Mouse (Mus musculus) embryonic facial prominence, embryonic 11.5 days (tissue): ENCODE data around the gene Pex11b. TPM values are rescaled to one million over a fixed set of nuclear protein-coding genes. Genes with fewer than 3 reads are reported as not detected.

Experiments used
- ATAC-seq: fragments of 200-750 bp; cut with Nextera tagmentation; replicated peaks from 2 replicates; pipeline ENCODE4 v1.8.0; 2017; ENCODE audit warnings: low read depth; ENCODE audit not compliant: insufficient number of reproducible peaks, low FRiP score, low TSS enrichment
- DNase-seq: peaks from one replicate; pipeline ENCODE4 v3.0.0-alpha.2; 2015; ENCODE audit warnings: low spot score
- H3K27ac ChIP-seq: fragments of 300-500 bp; sonication (generic); replicated peaks from 2 replicates; pipeline ENCODE4 v1.5.1; 2014; ENCODE audit warnings: mild to moderate bottlenecking, low read depth, low read length, control low read depth
- H3K27me3 ChIP-seq: fragments of 300-500 bp; sonication (generic); 2 replicates; pipeline ENCODE4 v1.6.1; 2014; ENCODE audit warnings: mild to moderate bottlenecking, low read length, moderate library complexity, mixed read lengths; ENCODE audit not compliant: control insufficient read depth, insufficient read depth
- H3K36me3 ChIP-seq: fragments of 300-500 bp; sonication (generic); replicated peaks from 2 replicates; pipeline ENCODE4 v1.6.1; 2014; ENCODE audit warnings: low read depth, mild to moderate bottlenecking, low read length, moderate library complexity, mixed read lengths; ENCODE audit not compliant: control insufficient read depth, insufficient read depth
- H3K4me1 ChIP-seq: fragments of 300-500 bp; sonication (generic); 2 replicates; pipeline ENCODE4 v1.6.1; 2014; ENCODE audit warnings: low read length, mixed read lengths; ENCODE audit not compliant: control insufficient read depth, insufficient read depth
- H3K4me2 ChIP-seq: fragments of 300-500 bp; sonication (generic); 2 replicates; pipeline ENCODE4 v1.6.1; 2014; ENCODE audit warnings: low read depth, mild to moderate bottlenecking, control low read depth, low read length, moderate library complexity
- H3K4me3 ChIP-seq: fragments of 300-500 bp; sonication (generic); 2 replicates; pipeline ENCODE4 v1.5.1; 2014; ENCODE audit warnings: low read depth, low read length, control low read depth
- H3K9ac ChIP-seq: fragments of 300-500 bp; sonication (generic); replicated peaks from 2 replicates; pipeline ENCODE4 v1.6.1; 2014; ENCODE audit warnings: mild to moderate bottlenecking, control low read depth, low read length
- H3K9me3 ChIP-seq: fragments of 300-500 bp; sonication (generic); replicated peaks from 2 replicates; pipeline ENCODE4 v1.6.1; 2016; ENCODE audit warnings: mild to moderate bottlenecking, low read length, inconsistent platforms, mixed read lengths; ENCODE audit not compliant: control insufficient read depth
- WGBS: fragments of 180-500 bp; shearing (Covaris S2); extraction: QIAGEN DNeasy Blood & Tissue Kit; methylation state at CpG from one replicate; pipeline ENCODE4 v1.1.7; 2014; 5-methylcytosine and 5-hydroxymethylcytosine counted together
- polyA plus RNA-seq: library from polyadenylated mRNA; unstranded; fragments of >200 nt; fragmentation: Nextera tagmentation; extraction: Ambion mirVana; gene quantifications from 2 replicates; pipeline ENCODE4 v1.2.1, GENCODE M21; 2014

Pex11b gene
- polyA plus RNA-seq, 1 experiment from 2014 or later, result 54.7 TPM

- Histone ChIP-seq H3K4me2 (peak within 1 kb of the TSS; percentile 71), H3K27me3 (no peaks in the 10 kb centered on the region), H3K9me3 (no peaks in the 10 kb centered on the region), H3K27ac (peak within 1 kb of the TSS; percentile 8; the same call in 1 of the 2 replicates), H3K4me1 (no peaks in the 10 kb centered on the region), H3K4me3 (peak within 1 kb of the TSS; percentile 68), H3K9ac (peak within 1 kb of the TSS; percentile 71), H3K36me3 (no peaks in the 10 kb centered on the region)
- ATAC-seq (peak; percentile 92), DNase-seq (peak; percentile 100)
- WGBS, result 1% methylated on average over 48 of the region's 48 CpGs
These were observed 5.2 kb upstream of the Pex11b start, which contains the start of gene Rbm8a for GRCm38 (mm10) chr3:96629729-96630600. Rbm8a (plus strand) TSS chr3:96629933.

GRCm38 (mm10) chr3:96632058-96632457 lies 3.1 kb upstream of the Pex11b start:
- ATAC-seq (no peak), DNase-seq (no peak)
- Histone ChIP-seq H3K9ac (no peak overlapping the region), H3K4me1 (no peaks in the 10 kb centered on the region), H3K4me2 (no peak overlapping the region), H3K27ac (no peak overlapping the region), H3K27me3 (no peaks in the 10 kb centered on the region), H3K9me3 (no peaks in the 10 kb centered on the region), H3K4me3 (no peak overlapping the region), H3K36me3 (no peaks in the 10 kb centered on the region)

DNA sequence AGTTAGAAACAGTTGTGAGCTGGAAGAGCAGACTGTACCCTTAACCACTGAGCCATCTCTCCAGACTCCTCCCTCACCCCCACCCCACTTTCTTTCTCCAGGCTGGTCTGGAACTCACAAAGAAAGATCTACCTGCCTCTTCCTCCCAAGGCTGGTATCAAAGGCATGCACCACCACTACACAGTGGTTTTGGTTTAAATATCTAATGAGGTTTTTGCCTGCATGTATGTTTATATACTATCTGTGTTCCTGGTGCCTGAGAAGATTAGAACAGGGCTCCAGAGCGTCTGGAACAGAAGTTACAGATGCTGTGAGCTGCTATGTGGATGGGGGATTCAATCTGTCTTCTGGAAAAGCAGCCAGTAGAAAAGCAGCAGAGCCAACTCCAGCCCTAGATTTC lies 1.2 kb upstream of the Pex11b start:
- Histone ChIP-seq H3K4me3 (no peak overlapping the region), H3K27me3 (no peaks in the 10 kb centered on the region), H3K9ac (no peak overlapping the region), H3K9me3 (no peaks in the 10 kb centered on the region), H3K27ac (no peak overlapping the region), H3K4me2 (no peak overlapping the region), H3K36me3 (peaks cover 3% of the 10 kb centered on the region), H3K4me1 (no peaks in the 10 kb centered on the region)
- 76% methylated on average over 1 of the region's 1 CpGs for WGBS
- DNase-seq, result no peak
- ATAC-seq, result no peak

DNA sequence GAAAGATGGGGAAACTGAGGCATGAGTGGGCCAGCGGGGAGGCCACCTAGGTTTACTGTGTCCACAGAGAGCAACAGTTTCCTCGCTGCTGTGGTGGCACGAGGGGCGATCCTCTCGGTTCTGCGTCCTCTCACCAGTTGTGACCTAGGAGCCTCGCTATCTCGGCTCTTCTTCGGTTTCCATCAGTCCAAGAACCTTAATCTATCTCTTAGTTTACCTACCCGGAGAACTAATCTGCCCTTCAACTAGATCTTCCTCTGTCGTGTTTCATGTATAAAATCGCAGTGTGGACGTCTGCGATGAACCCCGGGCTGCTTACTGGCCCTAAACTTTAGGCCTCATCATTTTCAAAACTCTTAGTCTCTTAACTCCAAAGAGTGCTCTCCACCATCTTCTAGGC lies 730 bp downstream of the Pex11b start:
- H3K36me3 ChIP-seq, result peaks cover 4% of the 10 kb centered on the region
- peak overlapping the region; percentile 96 for H3K9ac ChIP-seq
- H3K9me3 ChIP-seq, result no peaks in the 10 kb centered on the region
- peak overlapping the region; percentile 43 for H3K27ac ChIP-seq
- H3K4me2 ChIP-seq, result peak overlapping the region; percentile 81
- peak overlapping the region; percentile 93 for H3K4me3 ChIP-seq
- H3K27me3 ChIP-seq, result no peaks in the 10 kb centered on the region
- DNase-seq (peak; percentile 5), ATAC-seq (no peak)
- H3K4me1 ChIP-seq, result no peaks in the 10 kb centered on the region
- WGBS, result 13% methylated on average over 15 of the region's 15 CpGs

DNA sequence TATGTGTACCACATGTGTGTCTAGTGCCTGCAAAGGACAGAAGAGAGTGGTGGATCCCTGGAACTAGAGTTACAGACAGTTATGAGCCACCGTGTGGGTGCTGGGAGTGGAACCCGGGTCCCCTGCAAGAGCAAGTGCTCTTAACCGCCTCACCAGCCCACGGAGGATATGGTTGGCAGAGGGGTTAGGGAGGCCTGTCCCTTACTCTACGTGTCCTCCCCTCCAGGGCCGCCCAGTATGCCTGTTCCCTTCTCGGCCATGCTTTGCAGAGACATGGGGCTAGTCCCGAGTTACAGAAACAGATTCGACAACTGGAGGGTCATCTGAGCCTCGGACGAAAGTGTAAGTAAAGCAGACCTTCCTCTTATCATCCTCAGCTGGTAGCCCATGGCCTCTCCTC lies 1.3 kb downstream of the Pex11b start:
- no peak overlapping the region for H3K27ac ChIP-seq
- 57% methylated on average over 11 of the region's 11 CpGs for WGBS
- H3K4me2 ChIP-seq, result peak overlapping the region; percentile 81
- H3K9me3 ChIP-seq, result no peaks in the 10 kb centered on the region
- peak overlapping the region; percentile 14; the same call in 1 of the 2 replicates for H3K9ac ChIP-seq
- DNase-seq, result no peak
- H3K36me3 ChIP-seq, result peaks cover 4% of the 10 kb centered on the region
- H3K27me3 ChIP-seq, result no peaks in the 10 kb centered on the region
- H3K4me1 ChIP-seq, result no peaks in the 10 kb centered on the region
- no peak for ATAC-seq
- H3K4me3 ChIP-seq, result peak overlapping the region; percentile 93; the same call in 1 of the 2 replicates

- Histone ChIP-seq H3K4me2 (no peak overlapping the region), H3K36me3 (peaks cover 6% of the 10 kb centered on the region), H3K9me3 (no peaks in the 10 kb centered on the region), H3K27ac (no peak overlapping the region), H3K27me3 (no peaks in the 10 kb centered on the region), H3K4me3 (no peak overlapping the region), H3K4me1 (no peaks in the 10 kb centered on the region), H3K9ac (no peak overlapping the region)
- 77% methylated on average over 1 of the region's 1 CpGs for WGBS
- peak; percentile 67 for DNase-seq
- no peak for ATAC-seq
These were observed 4.0 kb downstream of the Pex11b start for GRCm38 (mm10) chr3:96639219-96639618.

- Histone ChIP-seq H3K36me3 (peaks cover 3% of the 10 kb centered on the region), H3K4me2 (no peak within 1 kb of the TSS), H3K9me3 (no peaks in the 10 kb centered on the region), H3K9ac (no peak within 1 kb of the TSS), H3K4me1 (no peaks in the 10 kb centered on the region), H3K4me3 (no peak within 1 kb of the TSS), H3K27me3 (no peaks in the 10 kb centered on the region), H3K27ac (no peak within 1 kb of the TSS)
- 72% methylated on average over 7 of the region's 7 CpGs for WGBS
- DNase-seq, result peak; percentile 68
- ATAC-seq, result no peak
These were observed 10.0 kb downstream of the Pex11b start, which contains the start of gene Itga10 for GRCm38 (mm10) chr3:96645018-96645649. Itga10 (plus strand) TSS chr3:96645584.

- H3K9ac ChIP-seq, result no peak overlapping the region
- 69% methylated on average over 3 of the region's 3 CpGs for whole genome bisulfite sequencing
- H3K36me3 ChIP-seq, result peaks cover 3% of the 10 kb centered on the region
- ATAC-seq (no peak), DNase-seq (no peak)
- H3K9me3 ChIP-seq, result no peaks in the 10 kb centered on the region
- H3K27ac ChIP-seq, result no peak overlapping the region
- H3K27me3 ChIP-seq, result no peaks in the 10 kb centered on the region
- no peaks in the 10 kb centered on the region for H3K4me1 ChIP-seq
- H3K4me2 ChIP-seq, result no peak overlapping the region
- no peak overlapping the region for H3K4me3 ChIP-seq
These were observed 12.2 kb downstream of the Pex11b start for GRCm38 (mm10) chr3:96647365-96647764.
